Mouse (Mus musculus): Measurements from ENCODE around the gene Vmn2r87. TPM values are rescaled to one million over a fixed set of nuclear protein-coding genes. Genes with fewer than 3 reads are reported as not detected.
"Not testable (repeated sequence)": the region's sequence is repeated elsewhere in the genome, so short reads cannot be mapped to it uniquely, and the experiment has no call there.

The Vmn2r87 gene
- 0.10 and 0.23 TPM in 2 replicates for polyA plus RNA-seq (2015; fragmentation: Nextera tagmentation; extraction: Ambion mirVana)

DNA sequence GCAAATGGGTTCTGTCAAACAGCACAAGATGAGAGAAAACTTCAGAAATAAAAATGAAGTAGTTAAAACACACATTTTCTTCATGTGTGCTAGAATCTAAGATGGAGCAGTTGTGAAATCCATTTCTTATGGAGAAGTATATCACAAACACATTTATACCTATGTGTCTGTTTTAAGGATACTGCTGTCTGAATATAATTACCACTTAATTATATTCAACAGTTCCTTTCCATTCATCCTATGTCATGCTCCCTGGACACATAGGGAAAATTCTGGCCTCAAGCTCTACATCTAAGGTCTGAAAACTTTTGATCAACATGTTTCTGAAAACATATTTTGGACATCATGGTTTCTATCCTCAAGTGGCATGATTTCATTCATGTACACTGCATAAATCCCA lies at the start of gene Vmn2r87:
TSS of gene Vmn2r87 (minus strand) at position 101 of the 400 bp plus-strand sequence.
- no peaks in the 10 kb centered on the region for H3K36me3 ChIP-seq (replicated peaks)
- no peaks in the 10 kb centered on the region for H3K27me3 ChIP-seq (replicated peaks)
- ATAC-seq (replicated peaks) = no peak
- no peak within 1 kb of the TSS for H3K9ac ChIP-seq
- H3K4me1 ChIP-seq = no peaks in the 10 kb centered on the region
- H3K27ac ChIP-seq = no peak within 1 kb of the TSS
- H3K4me2 ChIP-seq = no peak within 1 kb of the TSS
- H3K4me3 ChIP-seq = no peak within 1 kb of the TSS
- H3K9me3 ChIP-seq = no peaks in the 10 kb centered on the region

DNA sequence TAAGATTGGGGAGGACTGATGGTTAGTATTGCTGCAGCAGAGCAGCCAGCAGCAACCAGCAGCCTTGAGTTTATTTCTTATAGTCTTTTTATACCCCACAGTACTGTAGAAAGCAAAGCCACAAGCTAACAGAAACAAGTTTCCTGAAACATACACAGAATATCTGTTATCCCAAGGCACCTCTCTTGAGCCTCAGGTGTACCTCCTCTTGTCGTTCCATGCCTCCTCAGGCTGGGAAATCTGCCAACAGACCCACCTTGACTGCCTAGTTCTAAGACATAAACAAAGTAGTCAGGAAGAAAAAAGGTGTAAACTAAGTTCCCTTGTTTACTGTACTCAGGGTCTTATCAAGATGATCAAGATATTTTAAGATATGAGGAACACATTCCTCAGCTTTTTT lies 47.1 kb upstream of the Vmn2r87 start:
- not testable (repeated sequence) for H3K4me1 ChIP-seq; ATAC-seq (replicated peaks)

DNA sequence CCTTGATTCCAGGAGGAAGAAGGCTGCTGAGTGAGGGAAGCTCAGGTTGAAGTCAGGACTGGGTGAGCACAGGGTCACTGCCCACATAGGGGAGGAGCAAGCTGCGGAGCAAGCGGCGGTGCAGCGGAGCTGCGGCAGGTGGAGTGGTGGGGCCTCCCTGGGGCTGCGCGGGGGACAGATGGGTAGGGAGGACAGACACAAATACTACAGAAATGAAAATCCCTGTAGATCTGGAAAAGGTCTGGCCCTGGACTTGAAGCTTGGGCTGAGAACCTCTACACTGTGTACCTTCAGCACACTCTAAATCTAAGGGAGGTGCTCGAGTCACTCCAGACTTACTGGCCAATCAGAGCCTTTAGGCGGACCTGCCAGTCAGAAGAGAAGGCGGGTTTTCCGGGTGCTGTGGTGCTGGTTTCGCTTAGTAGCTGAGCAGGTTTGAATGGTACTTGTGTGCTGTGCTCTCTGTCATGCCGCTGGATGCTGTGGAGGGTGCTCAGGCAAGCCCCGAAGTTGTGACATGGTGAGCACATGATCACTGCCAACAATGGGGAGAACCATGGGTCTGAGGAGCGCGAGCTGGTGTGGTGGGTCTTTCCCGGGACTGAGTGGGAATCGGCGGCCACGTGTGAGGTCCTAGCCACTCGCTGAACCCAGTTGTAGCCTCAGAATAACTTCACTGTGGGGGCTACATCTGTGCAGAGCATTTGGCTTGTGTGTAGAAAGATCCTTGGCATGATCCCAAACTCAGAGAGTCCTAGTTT lies 44.9 kb upstream of the Vmn2r87 start:
- not testable (repeated sequence) for H3K36me3 ChIP-seq (replicated peaks); H3K9me3 ChIP-seq; H3K27me3 ChIP-seq (replicated peaks); H3K4me1 ChIP-seq
- H3K4me2 ChIP-seq = peak overlapping the region; percentile 80
- peak; percentile 99 for ATAC-seq (replicated peaks)
- under 1% methylated on average over 21 of the region's 21 CpGs for WGBS
- H3K9ac ChIP-seq = peak overlapping the region; percentile 65
- H3K4me3 ChIP-seq = peak overlapping the region; percentile 67
- peak overlapping the region; percentile 75 for H3K27ac ChIP-seq

More for the DNA sequence above, 47.1 kb upstream of the Vmn2r87 start:
- H3K9ac ChIP-seq; H3K9me3 ChIP-seq; H3K27me3 ChIP-seq (replicated peaks); H3K36me3 ChIP-seq (replicated peaks); H3K4me3 ChIP-seq; H3K4me2 ChIP-seq; H3K27ac ChIP-seq: not testable (repeated sequence)
- 81% methylated on average over 1 of the region's 1 CpGs for WGBS

DNA sequence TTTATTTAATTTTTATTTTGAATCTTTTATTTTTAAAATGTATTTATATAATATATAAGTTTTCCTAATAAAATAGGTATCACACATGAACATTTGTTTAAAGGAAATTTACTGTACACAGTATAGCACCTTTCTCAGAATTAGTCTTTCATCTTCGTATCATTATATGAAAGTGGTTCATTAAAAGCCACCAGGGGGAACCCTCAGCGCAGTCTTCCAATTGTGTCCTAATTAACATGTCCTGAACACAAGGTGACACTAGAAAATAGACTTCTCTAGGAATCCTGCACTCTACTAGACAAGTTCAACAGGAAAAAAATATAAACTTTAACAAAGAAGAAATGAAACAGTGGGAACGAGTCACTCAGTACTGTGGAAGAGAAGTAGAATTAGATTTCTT lies 38.9 kb upstream of the Vmn2r87 start:
- no peak for ATAC-seq (replicated peaks)
- Histone ChIP-seq H3K4me3 (no peak overlapping the region), H3K27me3 (replicated peaks) (no peaks in the 10 kb centered on the region), H3K9me3 (no peaks in the 10 kb centered on the region), H3K4me1 (no peaks in the 10 kb centered on the region), H3K4me2 (no peak overlapping the region), H3K9ac (no peak overlapping the region), H3K27ac (no peak overlapping the region), H3K36me3 (replicated peaks) (no peaks in the 10 kb centered on the region)
- WGBS = 76% methylated on average over 3 of the region's 3 CpGs

DNA sequence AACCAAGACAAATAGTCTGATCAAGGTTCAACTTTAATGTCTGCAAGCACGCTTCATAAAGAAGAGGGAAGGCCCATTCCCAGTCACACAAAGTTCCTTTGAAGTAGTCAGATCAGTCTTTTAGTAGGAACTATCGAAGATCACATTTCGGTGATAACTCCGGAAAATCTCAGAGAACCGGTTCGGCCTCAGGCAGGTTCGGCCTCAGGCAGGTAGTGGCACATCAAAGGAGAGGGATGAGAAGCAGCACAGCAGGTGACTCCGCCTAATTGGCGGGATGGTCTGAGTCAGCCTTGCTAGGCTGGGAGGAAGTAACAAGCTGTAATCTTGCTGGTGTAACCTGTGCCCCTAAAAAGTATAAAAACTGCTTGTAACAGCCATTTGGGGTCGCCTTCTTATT lies 30.7 kb upstream of the Vmn2r87 start:
- ATAC-seq (replicated peaks) = no peak
- Histone ChIP-seq H3K27me3 (replicated peaks) (no peaks in the 10 kb centered on the region), H3K4me3 (no peak overlapping the region), H3K4me2 (no peak overlapping the region), H3K9me3 (no peaks in the 10 kb centered on the region), H3K9ac (no peak overlapping the region), H3K36me3 (replicated peaks) (no peaks in the 10 kb centered on the region), H3K4me1 (no peaks in the 10 kb centered on the region), H3K27ac (no peak overlapping the region)
- WGBS = 63% methylated on average over 10 of the region's 10 CpGs

DNA sequence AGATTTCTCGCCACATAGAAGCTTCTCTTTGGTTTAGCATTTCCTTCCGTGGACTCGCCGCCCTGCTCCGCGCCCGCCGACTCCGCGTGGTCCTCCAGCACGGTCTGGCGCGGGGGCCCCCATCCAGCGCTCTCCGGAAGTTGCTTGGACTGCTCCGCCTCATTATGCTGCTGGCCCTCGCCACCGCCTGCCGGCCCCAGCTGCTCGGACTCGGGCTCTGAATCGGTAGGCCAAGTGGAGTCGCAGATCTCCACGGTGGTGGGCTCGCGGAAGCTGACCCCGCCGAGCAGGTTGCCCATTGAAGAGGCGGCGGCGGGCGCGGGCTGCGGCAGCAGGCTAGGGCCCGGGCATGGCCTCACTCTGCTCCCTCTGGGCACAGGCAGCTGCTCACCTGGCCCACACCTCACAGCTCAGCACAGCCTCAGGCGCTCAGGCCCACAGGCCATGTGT lies 26.9 kb downstream of the Vmn2r87 start:
- WGBS = 11% methylated on average over 36 of the region's 36 CpGs
- H3K27ac ChIP-seq = peak overlapping the region; percentile 52; the same call in 1 of the 2 replicates
- H3K27me3 ChIP-seq (replicated peaks) = no peaks in the 10 kb centered on the region
- peak overlapping the region; percentile 93 for H3K4me2 ChIP-seq
- H3K9me3 ChIP-seq = no peaks in the 10 kb centered on the region
- H3K4me1 ChIP-seq = no peaks in the 10 kb centered on the region
- H3K36me3 ChIP-seq (replicated peaks) = no peaks in the 10 kb centered on the region
- peak overlapping the region; percentile 62 for H3K4me3 ChIP-seq
- ATAC-seq (replicated peaks) = peak; percentile 99
- H3K9ac ChIP-seq = peak overlapping the region; percentile 72

DNA sequence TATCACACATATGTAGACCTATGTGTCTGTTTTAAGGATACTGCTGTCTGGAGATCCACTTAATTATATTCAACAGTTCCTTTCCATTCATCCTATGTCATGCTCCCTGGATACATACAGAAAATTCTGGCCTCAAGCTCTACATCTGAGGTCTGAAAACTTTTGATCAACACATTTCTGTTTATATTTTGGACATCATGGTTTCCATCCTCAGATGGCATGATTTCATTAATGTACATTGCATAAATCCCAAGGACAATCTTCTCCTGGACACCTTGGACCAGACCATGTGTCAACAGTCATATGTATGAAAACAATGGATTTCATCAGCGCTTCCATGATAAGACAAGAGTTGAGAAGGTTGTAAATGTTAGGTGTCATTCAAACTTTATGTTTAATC lies 41.2 kb downstream of the Vmn2r87 start, which contains the start of gene Vmn2r86:
TSS of gene Vmn2r86 (minus strand) at position 101 of the 400 bp plus-strand sequence.
- H3K9ac ChIP-seq; H3K27ac ChIP-seq; H3K9me3 ChIP-seq; H3K4me1 ChIP-seq; ATAC-seq (replicated peaks); H3K4me3 ChIP-seq; H3K4me2 ChIP-seq; H3K36me3 ChIP-seq (replicated peaks); H3K27me3 ChIP-seq (replicated peaks): not testable (repeated sequence)
- 86% methylated on average over 1 of the region's 1 CpGs for WGBS

DNA sequence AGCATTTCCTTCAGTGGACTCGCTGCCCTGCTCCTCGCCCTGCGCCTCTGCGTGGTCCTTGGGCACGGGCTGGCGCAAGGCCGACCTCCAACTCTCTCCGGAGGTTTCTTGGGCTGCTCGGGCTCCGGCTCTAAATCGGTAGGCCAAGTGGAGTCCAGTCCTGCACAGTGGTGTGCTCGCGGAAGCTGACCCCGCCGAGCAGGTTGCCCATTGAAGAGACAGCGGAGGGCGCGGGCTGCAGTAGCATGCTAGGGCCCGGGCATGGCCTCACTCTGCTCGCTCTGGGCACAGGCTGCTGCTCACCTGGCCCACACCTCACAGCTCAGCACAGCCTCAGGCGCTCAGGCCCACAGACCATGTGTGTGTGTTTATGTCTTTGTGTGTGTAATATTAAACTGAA lies 52.4 kb downstream of the Vmn2r87 start:
- Histone ChIP-seq H3K4me3 (no peak overlapping the region), H3K27me3 (replicated peaks) (no peaks in the 10 kb centered on the region), H3K9me3 (no peaks in the 10 kb centered on the region), H3K36me3 (replicated peaks) (no peaks in the 10 kb centered on the region), H3K4me2 (no peak overlapping the region), H3K27ac (no peak overlapping the region), H3K4me1 (no peaks in the 10 kb centered on the region), H3K9ac (no peak overlapping the region)
- 94% methylated on average over 21 of the region's 21 CpGs for WGBS
- no peak for ATAC-seq (replicated peaks)

DNA sequence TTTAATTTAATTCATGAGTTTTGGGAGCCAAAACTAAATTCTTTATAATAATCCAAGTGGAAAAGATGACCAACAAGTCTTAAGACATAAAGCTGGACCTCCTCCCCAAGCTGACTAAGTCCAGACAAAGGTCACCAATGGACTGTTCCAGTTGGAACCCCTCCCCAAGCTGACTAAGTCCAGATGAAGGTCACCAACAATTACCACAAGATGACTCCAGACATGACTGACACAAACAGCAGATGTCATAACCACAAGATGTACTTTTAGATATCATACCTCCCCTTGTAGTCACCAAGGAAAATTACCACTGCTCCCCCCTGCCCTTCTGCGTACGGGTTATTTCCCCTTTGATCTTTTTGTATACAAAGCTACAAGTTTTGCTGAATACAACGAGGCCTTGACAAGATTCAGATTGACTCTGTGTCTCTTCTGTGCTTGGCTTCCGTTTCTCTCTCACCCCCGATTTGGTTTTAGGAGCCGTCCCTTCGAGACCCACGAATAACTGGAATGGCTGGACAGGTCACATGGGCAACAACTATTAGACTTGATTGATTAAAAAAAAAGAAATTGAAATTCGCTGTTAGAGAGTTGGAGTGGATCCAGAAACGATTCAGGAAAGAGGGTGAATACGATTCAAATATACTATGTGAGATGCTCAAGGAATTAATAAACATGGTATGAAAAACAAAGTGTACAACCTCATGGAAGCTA lies 62.9 kb downstream of the Vmn2r87 start:
- H3K36me3 ChIP-seq (replicated peaks); H3K27me3 ChIP-seq (replicated peaks); H3K4me3 ChIP-seq; H3K9ac ChIP-seq; H3K4me1 ChIP-seq; H3K9me3 ChIP-seq; ATAC-seq (replicated peaks); H3K27ac ChIP-seq; H3K4me2 ChIP-seq: not testable (repeated sequence)
- 88% methylated on average over 11 of the region's 11 CpGs for WGBS

DNA sequence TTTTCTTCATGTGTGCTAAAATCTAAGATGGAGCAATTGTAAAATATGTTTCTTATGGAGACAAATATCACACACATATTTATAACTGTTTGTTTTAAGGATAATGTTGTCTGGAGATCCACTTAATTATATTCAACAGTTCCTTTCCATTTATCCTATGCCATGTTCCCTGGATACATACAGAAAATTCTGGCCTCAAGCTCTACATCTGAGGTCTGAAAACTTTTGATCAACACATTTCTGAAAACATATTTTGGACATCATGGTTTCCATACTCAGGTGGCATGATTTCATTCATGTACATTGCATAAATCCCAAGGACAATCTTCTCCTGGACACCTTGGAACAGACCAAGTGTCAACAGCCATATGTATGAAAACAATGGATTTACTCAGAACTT lies 67.6 kb downstream of the Vmn2r87 start, which contains the start of gene Vmn2r85:
TSS of gene Vmn2r85 (minus strand) at position 101 of the 400 bp plus-strand sequence.
- not testable (repeated sequence) for ATAC-seq (replicated peaks); H3K9me3 ChIP-seq; H3K36me3 ChIP-seq (replicated peaks); H3K27ac ChIP-seq; H3K4me3 ChIP-seq; H3K4me2 ChIP-seq; H3K9ac ChIP-seq; H3K4me1 ChIP-seq; H3K27me3 ChIP-seq (replicated peaks)

DNA sequence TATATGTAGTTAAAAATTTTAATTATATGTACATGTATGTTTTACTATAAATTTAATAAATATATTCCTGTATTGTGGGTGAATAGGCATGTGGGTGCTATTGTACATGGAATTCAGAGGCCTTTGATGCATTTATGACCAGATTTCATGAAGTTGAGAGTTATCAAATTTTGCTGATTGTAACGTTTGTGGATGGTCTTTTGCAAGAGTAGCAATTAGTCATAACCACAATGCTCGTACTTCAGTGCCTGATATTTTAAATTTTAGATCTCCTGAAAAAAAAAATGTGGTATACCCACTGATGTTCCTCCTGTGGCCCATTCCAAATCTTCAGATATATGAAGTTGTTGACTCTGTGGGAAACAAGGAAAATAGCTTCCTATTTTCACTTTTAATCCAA lies 74.8 kb downstream of the Vmn2r87 start:
- WGBS = 85% methylated on average over 2 of the region's 2 CpGs
- not testable (repeated sequence) for H3K4me1 ChIP-seq; H3K9ac ChIP-seq; H3K27me3 ChIP-seq (replicated peaks); H3K4me2 ChIP-seq; H3K4me3 ChIP-seq; H3K36me3 ChIP-seq (replicated peaks); ATAC-seq (replicated peaks); H3K27ac ChIP-seq; H3K9me3 ChIP-seq

Measured in midbrain, embryonic 15.5 days (tissue).